34 mouse cellular contexts compared by ENCODE assay signal in genomic region chr17:29568435-29568834, GRCm38 (mm10). TPM values are rescaled to one million over a fixed set of nuclear protein-coding genes. Genes with fewer than 3 reads are reported as not detected.
DNase-seq lines count a peak whose midpoint lies in the region; ATAC-seq lines count a peak whose summit lies in the region.
"Had no signal": no experiment of that assay in that cellular context is flagged by ENCODE, and none has a peak within 500 bp of the region (broad histone marks: within the 10 kb centered on the region; RNA-seq: fewer than 3 reads in every experiment).

No protein-coding gene starts in this region.

- H3K36me3 ChIP-seq in kidney, embryonic 16.5 days (ENCODE audit: insufficient read depth, low read length): peaks cover 41% of the 10 kb centered on the region

- no peak for ATAC-seq in kidney, embryonic 16.5 days (ENCODE audit: low FRiP score, low TSS enrichment)
- ATAC-seq: forebrain, embryonic 13.5 days; forebrain, embryonic 16.5 days; hindbrain, postnatal 0 days; inflammation-experienced regulatory T-cells, adult 6 months; Patski had no signal

- no peaks in the 10 kb centered on the region for H3K4me1 ChIP-seq in kidney, embryonic 16.5 days (ENCODE audit: insufficient read depth, low read length)
- H3K4me1 ChIP-seq: forebrain, embryonic 10.5 days; forebrain, embryonic 13.5 days; heart, embryonic 10.5 days; heart, embryonic 13.5 days had no signal

- no peak overlapping the region for H3K9ac ChIP-seq in kidney, embryonic 16.5 days (replicated peaks; ENCODE audit: low read length)
- H3K9ac ChIP-seq: forebrain, embryonic 13.5 days; heart, embryonic 13.5 days; hindbrain, embryonic 14.5 days had no signal

- no peaks in the 10 kb centered on the region for H3K9me3 ChIP-seq in kidney, embryonic 16.5 days (ENCODE audit: low read length)
- H3K9me3 ChIP-seq: forebrain, embryonic 10.5 days; forebrain, embryonic 13.5 days; G1E; heart, embryonic 10.5 days; heart, embryonic 13.5 days had no signal

- DNase-seq in adrenal gland, adult 2 months: peak; percentile 42
- DNase-seq in adrenal gland, postnatal 25 days: no peak
- peak; percentile 25 to 26 for DNase-seq in kidney, adult 8-10 months
- peak; percentile 31 for DNase-seq in adrenal gland, adult 8-10 months
- DNase-seq in adrenal gland, postnatal 14 days: peak; percentile 54
- DNase-seq in right cerebral cortex, postnatal 25 days: no peak
- DNase-seq: B cell, adult 2 months; cerebellum, adult 18-20 months; cerebellum, adult 9-10 months; cerebellum, postnatal 14 days; gastrocnemius, postnatal 10 days; gastrocnemius, postnatal 36 days; heart, adult 2 months; heart, postnatal 14 days; heart, postnatal 4 days had no signal

- WGBS in kidney, embryonic 16.5 days: 79% methylated on average over 15 of the region's 15 CpGs

- H3K4me2 ChIP-seq in kidney, embryonic 16.5 days (replicated peaks; ENCODE audit: low read depth, low read length): no peak overlapping the region
- H3K4me2 ChIP-seq: forebrain, embryonic 13.5 days; heart, embryonic 13.5 days; hindbrain, embryonic 14.5 days had no signal

- no peaks in the 10 kb centered on the region for H3K27me3 ChIP-seq in kidney, embryonic 16.5 days (ENCODE audit: insufficient read depth, low read length)
- H3K27me3 ChIP-seq: CH12.LX; forebrain, embryonic 13.5 days; heart, embryonic 13.5 days; Patski had no signal

- H3K27ac ChIP-seq in kidney, embryonic 16.5 days (ENCODE audit: low read length): no peak overlapping the region
- H3K27ac ChIP-seq: forebrain, embryonic 10.5 days; forebrain, embryonic 13.5 days; heart, adult 2 months; heart, embryonic 10.5 days; heart, embryonic 13.5 days; hindbrain, embryonic 14.5 days; hindbrain, postnatal 0 days had no signal

- H3K4me3 ChIP-seq in kidney, embryonic 16.5 days (ENCODE audit: low read length): no peak overlapping the region
- H3K4me3 ChIP-seq: forebrain, embryonic 10.5 days; forebrain, embryonic 13.5 days; heart, adult 2 months; heart, embryonic 10.5 days; heart, embryonic 13.5 days had no signal

RNA-seq across cellular contexts. Expression of gene Tmem217, which starts 16.2 kb away (rescaled TPM):
- total RNA-seq in adrenal gland, adult 2 months (2021): not detected
- polyA plus RNA-seq in adrenal gland, adult 2 months (2012; rRNA removed): 0.88 and 1.6 TPM in 2 replicates
- total RNA-seq in adrenal gland, postnatal 25 days (2021): 0.36 TPM in 1 of 2 replicates, not detected in the other
- polyA plus RNA-seq in kidney, embryonic 16.5 days (2015; fragmentation: Nextera tagmentation; extraction: Ambion mirVana): 0.79 and 0.89 TPM in 2 replicates
- under 1 TPM in 1 of 4 experiments, not detected in 3; 0.26 TPM for total RNA-seq in adrenal gland, adult 8-10 months (2022)
- total RNA-seq in adrenal gland, postnatal 14 days (2021): not detected in 2 replicates
- total RNA-seq: gastrocnemius, adult 18-20 months; gastrocnemius, postnatal 10 days; gastrocnemius, postnatal 36 days; granulocyte monocyte progenitor cell, adult 5-6 weeks; heart, adult 2 months; heart, postnatal 14 days; heart, postnatal 4 days; hindbrain, postnatal 0 days had no signal
- polyA plus RNA-seq: G1E; heart, adult 2 months had no signal

RNA-seq across cellular contexts. Expression of gene Tbc1d22b, which starts 18.9 kb away (rescaled TPM):
- total RNA-seq in adrenal gland, adult 2 months (2021): 10 to 100 TPM; 24.2 to 30.5 TPM
- 25.7 and 30.6 TPM in 2 replicates for polyA plus RNA-seq in adrenal gland, adult 2 months (2012; rRNA removed)
- total RNA-seq in adrenal gland, postnatal 25 days (2021): 28.4 and 30.7 TPM in 2 replicates
- polyA plus RNA-seq in kidney, embryonic 16.5 days (2015; fragmentation: Nextera tagmentation; extraction: Ambion mirVana): 16.7 and 19.1 TPM in 2 replicates
- total RNA-seq in adrenal gland, adult 8-10 months (2022): 10 to 100 TPM; 23.9 to 40.4 (median 32.0) TPM
- total RNA-seq in adrenal gland, postnatal 14 days (2021): 23.7 and 24.6 TPM in 2 replicates

RNA-seq across cellular contexts. Expression of gene Gm17657, which starts 19.0 kb away (rescaled TPM):
- total RNA-seq in adrenal gland, adult 2 months (2021): not detected
- not detected in 2 replicates for polyA plus RNA-seq in adrenal gland, adult 2 months (2012; rRNA removed)
- total RNA-seq in adrenal gland, postnatal 25 days (2021): not detected in 2 replicates
- polyA plus RNA-seq in kidney, embryonic 16.5 days (2015; fragmentation: Nextera tagmentation; extraction: Ambion mirVana): not detected in 2 replicates
- total RNA-seq in adrenal gland, adult 8-10 months (2022): not detected
- total RNA-seq in adrenal gland, postnatal 14 days (2021): not detected in 2 replicates
- total RNA-seq: gastrocnemius, adult 18-20 months; gastrocnemius, postnatal 10 days; gastrocnemius, postnatal 36 days; granulocyte monocyte progenitor cell, adult 5-6 weeks; heart, adult 2 months; heart, postnatal 14 days; heart, postnatal 4 days; hindbrain, postnatal 0 days had no signal
- polyA plus RNA-seq: brain, embryonic 14.5 days; embryonic facial prominence, embryonic 11.5 days; embryonic facial prominence, embryonic 14.5 days; forebrain, embryonic 10.5 days; forebrain, embryonic 13.5 days; forebrain, embryonic 16.5 days; G1E; heart, adult 2 months; heart, embryonic 10.5 days; heart, embryonic 13.5 days; heart, embryonic 16.5 days; hindbrain, embryonic 11.5 days; hindbrain, embryonic 14.5 days; hindbrain, postnatal 0 days; Patski had no signal

RNA-seq across cellular contexts. Expression of gene Rnf8, which starts 46.2 kb away (rescaled TPM):
- 10 to 100 TPM; 31.2 to 54.3 TPM for total RNA-seq in adrenal gland, adult 2 months (2021)
- polyA plus RNA-seq in adrenal gland, adult 2 months (2012; rRNA removed): 22.7 and 35.0 TPM in 2 replicates
- 54.1 and 57.0 TPM in 2 replicates for total RNA-seq in adrenal gland, postnatal 25 days (2021)
- 81.3 and 86.6 TPM in 2 replicates for polyA plus RNA-seq in kidney, embryonic 16.5 days (2015; fragmentation: Nextera tagmentation; extraction: Ambion mirVana)
- total RNA-seq in adrenal gland, adult 8-10 months (2022): 10 to 100 TPM; 49.0 to 66.1 (median 57.1) TPM
- 41.5 and 45.4 TPM in 2 replicates for total RNA-seq in adrenal gland, postnatal 14 days (2021)

RNA-seq across cellular contexts. Expression of gene Gm28043, which starts 46.2 kb away (rescaled TPM):
- total RNA-seq in adrenal gland, adult 2 months (2021): 1 to 10 TPM; 1.8 to 2.4 TPM
- polyA plus RNA-seq in adrenal gland, adult 2 months (2012; rRNA removed): 0.16 and 0.26 TPM in 2 replicates
- 4.5 and 5.0 TPM in 2 replicates for total RNA-seq in adrenal gland, postnatal 25 days (2021)
- 2.5 TPM in 2 replicates for polyA plus RNA-seq in kidney, embryonic 16.5 days (2015; fragmentation: Nextera tagmentation; extraction: Ambion mirVana)
- 1 to 10 TPM; 3.1 to 8.1 (median 5.0) TPM for total RNA-seq in adrenal gland, adult 8-10 months (2022)
- 3.2 and 3.3 TPM in 2 replicates for total RNA-seq in adrenal gland, postnatal 14 days (2021)

Comparison
In these comparisons a context has a peak if more than half of its experiments do, and no peak if none do; other contexts are left out.
1. DNase-seq: peak in adrenal gland, adult 2 months (single experiment), kidney, adult 8-10 months (2 of 2), adrenal gland, adult 8-10 months (single experiment) and adrenal gland, postnatal 14 days (single experiment); none in adrenal gland, postnatal 25 days (single experiment) and right cerebral cortex, postnatal 25 days (single experiment).